Mouse (Mus musculus): Measurements from ENCODE around the gene Lif.

Gene Lif

GRCm38 (mm10) chr11:4262847-4263246, 5.5 kb downstream of the Lif start:
- DNase-seq (ENCODE audit: low spot score in 2 of 2) = no peak

- no peak for DNase-seq (ENCODE audit: low spot score in 2 of 2)
Measured at GRCm38 (mm10) chr11:4263296-4263695, 5.9 kb downstream of the Lif start.

GRCm38 (mm10) chr11:4264066-4264465, 6.7 kb downstream of the Lif start:
- no peak for DNase-seq (ENCODE audit: low spot score in 2 of 2)

GRCm38 (mm10) chr11:4266271-4267201, 9.2 kb downstream of the Lif start:
- no peak for DNase-seq (ENCODE audit: low spot score in 2 of 2)

GRCm38 (mm10) chr11:4267202-4267578, 9.8 kb downstream of the Lif start:
- DNase-seq (ENCODE audit: low spot score in 2 of 2) = no peak

- DNase-seq (ENCODE audit: low spot score in 2 of 2) = no peak
Measured at GRCm38 (mm10) chr11:4268500-4268899, 11.1 kb downstream of the Lif start.

GRCm38 (mm10) chr11:4270744-4271459, 13.5 kb downstream of the Lif start:
- no peak for DNase-seq (ENCODE audit: low spot score in 2 of 2)

GRCm38 (mm10) chr11:4271544-4271943, 14.2 kb downstream of the Lif start:
- no peak for DNase-seq (ENCODE audit: low spot score in 2 of 2)

GRCm38 (mm10) chr11:4276411-4276861, 19.1 kb downstream of the Lif start:
- DNase-seq (ENCODE audit: low spot score in 2 of 2) = no peak

GRCm38 (mm10) chr11:4279909-4280308, 22.6 kb downstream of the Lif start:
- DNase-seq (ENCODE audit: low spot score in 2 of 2) = no peak

GRCm38 (mm10) chr11:4281852-4282251, 24.5 kb downstream of the Lif start:
- no peak for DNase-seq (ENCODE audit: low spot score in 2 of 2)

GRCm38 (mm10) chr11:4283627-4284026, 26.3 kb downstream of the Lif start:
- no peak for DNase-seq (ENCODE audit: low spot score in 2 of 2)

- no peak for DNase-seq (ENCODE audit: low spot score in 2 of 2)
Measured at GRCm38 (mm10) chr11:4289280-4289679, 31.9 kb downstream of the Lif start.

- DNase-seq (ENCODE audit: low spot score in 2 of 2) = peak; percentile 15 to 47
Measured at GRCm38 (mm10) chr11:4291639-4292038, 34.3 kb downstream of the Lif start.

- no peak for DNase-seq (ENCODE audit: low spot score in 2 of 2)
Measured at GRCm38 (mm10) chr11:4292224-4292887, 35.0 kb downstream of the Lif start.

GRCm38 (mm10) chr11:4292888-4293247, 35.5 kb downstream of the Lif start:
- DNase-seq (ENCODE audit: low spot score in 2 of 2) = no peak

GRCm38 (mm10) chr11:4293481-4293880, 36.1 kb downstream of the Lif start:
- DNase-seq (ENCODE audit: low spot score in 2 of 2) = no peak

GRCm38 (mm10) chr11:4294047-4294446, 36.7 kb downstream of the Lif start:
- DNase-seq (ENCODE audit: low spot score in 2 of 2) = no peak

GRCm38 (mm10) chr11:4294495-4295351, 37.4 kb downstream of the Lif start:
- DNase-seq (ENCODE audit: low spot score in 2 of 2) = no peak

GRCm38 (mm10) chr11:4296610-4297275, 39.4 kb downstream of the Lif start:
- no peak for DNase-seq (ENCODE audit: low spot score in 2 of 2)

- DNase-seq (ENCODE audit: low spot score in 2 of 2) = no peak
Measured at GRCm38 (mm10) chr11:4297753-4298152, 40.4 kb downstream of the Lif start.

All from frontal cortex, postnatal 14 days (tissue).